Mouse (Mus musculus) limb, embryonic 15.5 days (tissue): ENCODE measurements around the gene Tcea2. TPM values are rescaled to one million over a fixed set of nuclear protein-coding genes. Genes with fewer than 3 reads are reported as not detected.
A peak's percentile ranks its signal among the peaks of the same experiment; 100 is the strongest.

ENCODE experiments used
- ATAC-seq: fragments of 200-750 bp; cut with Nextera tagmentation; 2 replicates; pipeline ENCODE4 v1.8.0; 2017; ENCODE audit warnings: low read depth, moderate TSS enrichment; ENCODE audit not compliant: insufficient number of reproducible peaks, low FRiP score, low TSS enrichment
- H3K27ac ChIP-seq: fragments of 300-500 bp; sonication (generic); 2 replicates; pipeline ENCODE4 v1.5.1; 2015; ENCODE audit warnings: moderate library complexity, mild to moderate bottlenecking, inconsistent platforms
- H3K27me3 ChIP-seq: fragments of 300-500 bp; sonication (generic); 2 replicates; pipeline ENCODE4 v1.6.1; 2015; ENCODE audit warnings: inconsistent platforms
- H3K36me3 ChIP-seq: fragments of 300-500 bp; sonication (generic); 2 replicates; pipeline ENCODE4 v1.6.1; 2015; ENCODE audit warnings: inconsistent platforms
- H3K4me1 ChIP-seq: fragments of 300-500 bp; sonication (generic); 2 replicates; pipeline ENCODE4 v1.6.1; 2015; ENCODE audit warnings: inconsistent platforms
- H3K4me2 ChIP-seq: fragments of 300-500 bp; sonication (generic); 2 replicates; pipeline ENCODE4 v1.6.1; 2015; ENCODE audit warnings: mild to moderate bottlenecking, inconsistent platforms
- H3K4me3 ChIP-seq: fragments of 300-500 bp; sonication (generic); 2 replicates; pipeline ENCODE4 v1.5.1; 2015; ENCODE audit warnings: mild to moderate bottlenecking, inconsistent platforms
- H3K9ac ChIP-seq: fragments of 300-500 bp; sonication (generic); 2 replicates; pipeline ENCODE4 v1.6.1; 2015; ENCODE audit warnings: inconsistent platforms
- H3K9me3 ChIP-seq: fragments of 300-500 bp; sonication (generic); 2 replicates; pipeline ENCODE4 v1.6.1; 2016; ENCODE audit warnings: inconsistent platforms
- WGBS: fragments of 180-500 bp; shearing (Covaris S2); methylation state at CpG from one replicate; pipeline ENCODE4 v1.1.7; 2015; 5-methylcytosine and 5-hydroxymethylcytosine counted together
- polyA plus RNA-seq: library from polyadenylated mRNA; unstranded; fragments of >200 nt; fragmentation: Nextera tagmentation; extraction: Ambion mirVana; gene quantifications from 2 replicates; pipeline ENCODE4 v1.2.1, GENCODE M21; 2015

Gene Tcea2
- polyA plus RNA-seq, 1 experiment from 2014 or later: 19.5 TPM

GRCm38 (mm10) chr2:181658930-181659555, 21.1 kb upstream of the Tcea2 start:
- WGBS: 41% methylated on average over 17 of the region's 17 CpGs
- no peak for ATAC-seq
- Histone ChIP-seq H3K4me3 (no peak overlapping the region), H3K9me3 (no peaks in the 10 kb centered on the region), H3K4me2 (no peak overlapping the region), H3K27ac (no peak overlapping the region), H3K27me3 (no peaks in the 10 kb centered on the region), H3K9ac (no peak overlapping the region), H3K36me3 (peaks cover 27% of the 10 kb centered on the region), H3K4me1 (peaks cover 19% of the 10 kb centered on the region; the same call in 1 of the 2 replicates)

DNA sequence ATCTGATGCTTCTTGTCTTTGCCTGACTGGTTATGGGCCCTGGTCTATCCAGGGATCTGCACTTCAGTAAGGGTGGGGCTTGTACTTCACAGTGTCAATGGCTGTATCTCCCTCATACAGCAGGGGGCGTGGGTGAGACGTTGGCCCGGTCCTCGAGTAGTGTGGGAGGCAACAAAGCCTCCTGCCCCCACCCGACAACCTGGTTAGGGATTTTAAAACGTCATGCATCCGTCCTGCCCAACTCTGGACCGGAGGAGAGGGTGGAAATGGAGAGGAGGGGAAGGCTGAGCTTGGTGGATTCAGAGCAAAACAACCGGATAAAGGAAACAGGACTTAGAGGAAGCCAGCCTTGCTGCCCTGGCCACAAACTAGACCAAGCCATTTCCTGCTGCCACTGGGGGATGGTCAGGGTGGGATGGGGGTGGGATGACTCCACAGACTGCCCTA, 20.5 kb upstream of the Tcea2 start:
- WGBS: 5% methylated on average over 9 of the region's 9 CpGs
- peaks cover 23% of the 10 kb centered on the region for H3K36me3 ChIP-seq
- H3K27me3 ChIP-seq: no peaks in the 10 kb centered on the region
- no peak overlapping the region for H3K9ac ChIP-seq
- no peak; the same call in 1 of the 2 replicates for ATAC-seq
- H3K4me2 ChIP-seq: no peak overlapping the region
- H3K4me1 ChIP-seq: peaks cover 19% of the 10 kb centered on the region; the same call in 1 of the 2 replicates
- H3K9me3 ChIP-seq: no peaks in the 10 kb centered on the region
- no peak overlapping the region for H3K4me3 ChIP-seq
- H3K27ac ChIP-seq: no peak overlapping the region

- Histone ChIP-seq H3K27ac (0 out of 2 replicates have a peak overlapping the region, but pooled peaks have one; percentile 8), H3K9me3 (no peaks in the 10 kb centered on the region), H3K4me1 (peaks cover 8% of the 10 kb centered on the region; the same call in 1 of the 2 replicates), H3K27me3 (0 out of 2 replicates have a peak, but pooled peaks cover under 1% of the 10 kb centered on the region), H3K4me3 (no peak overlapping the region), H3K36me3 (no peaks in the 10 kb centered on the region), H3K9ac (no peak overlapping the region), H3K4me2 (no peak overlapping the region)
- no peak for ATAC-seq
- WGBS: 81% methylated on average over 3 of the region's 3 CpGs
These were observed 17.4 kb upstream of the Tcea2 start for GRCm38 (mm10) chr2:181662620-181663297.

DNA sequence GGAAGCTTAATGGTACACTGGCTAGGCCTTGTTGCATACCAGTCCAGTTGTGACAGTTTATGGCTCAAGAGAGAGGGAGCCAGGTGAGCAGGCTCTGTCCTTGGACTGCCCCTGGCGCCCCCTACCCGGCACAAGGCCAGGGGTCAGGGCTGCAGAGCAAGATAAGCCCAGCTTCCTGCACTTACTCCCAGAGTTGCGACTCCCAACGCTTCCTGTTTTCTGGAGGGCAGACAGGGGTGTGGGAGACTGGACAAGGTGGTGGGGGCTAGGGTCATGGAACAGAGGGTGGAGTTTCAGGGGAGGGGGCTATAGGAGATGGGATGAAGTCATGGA, 16.8 kb upstream of the Tcea2 start:
- WGBS: 33% methylated on average over 4 of the region's 4 CpGs
- H3K9ac ChIP-seq: no peak overlapping the region
- H3K27me3 ChIP-seq: peaks cover 6% of the 10 kb centered on the region; the same call in 1 of the 2 replicates
- no peak overlapping the region for H3K4me2 ChIP-seq
- H3K9me3 ChIP-seq: no peaks in the 10 kb centered on the region
- H3K27ac ChIP-seq: peak overlapping the region; percentile 8; the same call in 1 of the 2 replicates
- peaks cover 8% of the 10 kb centered on the region; the same call in 1 of the 2 replicates for H3K4me1 ChIP-seq
- H3K4me3 ChIP-seq: no peak overlapping the region
- no peaks in the 10 kb centered on the region for H3K36me3 ChIP-seq
- no peak for ATAC-seq

- H3K27me3 ChIP-seq: peaks cover 67% of the 10 kb centered on the region
- H3K4me2 ChIP-seq: peak overlapping the region; percentile 81
- 4% methylated on average over 56 of the region's 56 CpGs for WGBS
These were observed 9.7 kb upstream of the Tcea2 start for GRCm38 (mm10) chr2:181670285-181670912.

DNA sequence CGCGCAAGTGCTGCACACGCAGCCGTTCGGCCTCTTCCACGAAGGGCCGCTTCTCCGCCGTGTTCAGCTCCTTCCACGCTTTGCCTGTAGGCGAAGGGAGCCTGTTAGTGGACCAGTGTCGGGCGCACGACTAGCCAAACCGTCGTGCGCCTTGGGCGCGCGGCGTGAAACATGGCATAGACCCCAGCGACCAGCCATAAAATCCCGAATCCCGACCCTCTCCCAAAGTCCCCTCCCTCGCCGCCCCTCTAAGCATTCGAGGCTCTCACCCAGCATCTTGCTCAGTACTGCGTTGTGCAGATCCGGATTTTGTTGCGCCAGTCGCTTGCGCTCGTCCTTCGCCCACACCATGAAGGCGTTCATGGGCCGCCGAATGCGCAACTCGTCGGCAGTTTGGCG, 9.2 kb upstream of the Tcea2 start:
- no peaks in the 10 kb centered on the region for H3K9me3 ChIP-seq
- H3K27me3 ChIP-seq: peaks cover 67% of the 10 kb centered on the region
- peak overlapping the region; percentile 34 for H3K9ac ChIP-seq
- no peak overlapping the region for H3K27ac ChIP-seq
- no peaks in the 10 kb centered on the region for H3K36me3 ChIP-seq
- peak overlapping the region; percentile 46 for H3K4me3 ChIP-seq
- under 1% methylated on average over 41 of the region's 41 CpGs for WGBS
- peaks cover 30% of the 10 kb centered on the region for H3K4me1 ChIP-seq
- H3K4me2 ChIP-seq: peak overlapping the region; percentile 81
- ATAC-seq: no peak

More at GRCm38 (mm10) chr2:181670285-181670912, 9.7 kb upstream of the Tcea2 start:
- peak overlapping the region; percentile 34 for H3K9ac ChIP-seq
- H3K36me3 ChIP-seq: no peaks in the 10 kb centered on the region
- peaks cover 26% of the 10 kb centered on the region for H3K4me1 ChIP-seq
- no peak overlapping the region for H3K27ac ChIP-seq
- peak overlapping the region; percentile 46 for H3K4me3 ChIP-seq
- no peak for ATAC-seq
- no peaks in the 10 kb centered on the region for H3K9me3 ChIP-seq

- Histone ChIP-seq H3K27me3 (peaks cover 67% of the 10 kb centered on the region), H3K4me1 (peaks cover 30% of the 10 kb centered on the region), H3K4me2 (peak within 1 kb of the TSS; percentile 81), H3K9ac (peak within 1 kb of the TSS; percentile 34), H3K27ac (no peak within 1 kb of the TSS), H3K36me3 (no peaks in the 10 kb centered on the region), H3K9me3 (no peaks in the 10 kb centered on the region), H3K4me3 (peak within 1 kb of the TSS; percentile 46)
- under 1% methylated on average over 42 of the region's 43 CpGs for WGBS
- ATAC-seq: no peak
These were observed 8.8 kb upstream of the Tcea2 start, which contains the start of gene Sox18 for GRCm38 (mm10) chr2:181671326-181671725. Gene Sox18 (minus strand): TSS chr2:181671640.

DNA sequence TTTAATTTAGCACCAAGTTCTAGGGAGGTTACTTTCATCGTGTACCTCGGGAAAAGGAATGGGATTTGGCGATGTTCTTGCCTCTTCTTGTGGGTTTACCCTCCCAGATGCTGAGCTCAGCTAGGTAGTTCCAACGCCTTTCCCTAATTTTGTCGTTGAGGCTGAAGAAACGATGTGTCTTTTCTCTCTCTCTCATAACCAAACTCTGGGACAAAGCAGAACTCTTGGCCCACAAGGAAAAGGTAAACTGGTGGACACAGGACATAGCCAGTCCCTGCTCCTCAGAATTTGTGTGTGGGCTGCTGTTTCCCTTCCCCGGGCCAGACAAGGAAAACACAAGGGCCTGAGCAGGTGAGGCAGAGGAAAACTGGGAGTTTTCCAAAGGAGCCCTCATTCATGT, 8.1 kb upstream of the Tcea2 start:
- peak overlapping the region; percentile 46 for H3K4me3 ChIP-seq
- no peak overlapping the region for H3K9ac ChIP-seq
- H3K27ac ChIP-seq: no peak overlapping the region
- H3K4me1 ChIP-seq: peaks cover 30% of the 10 kb centered on the region
- H3K36me3 ChIP-seq: no peaks in the 10 kb centered on the region
- ATAC-seq: no peak
- H3K4me2 ChIP-seq: peak overlapping the region; percentile 81
- WGBS: 23% methylated on average over 7 of the region's 7 CpGs
- H3K9me3 ChIP-seq: no peaks in the 10 kb centered on the region
- peaks cover 67% of the 10 kb centered on the region for H3K27me3 ChIP-seq

- Histone ChIP-seq H3K36me3 (no peaks in the 10 kb centered on the region), H3K4me3 (no peak overlapping the region), H3K9me3 (no peaks in the 10 kb centered on the region), H3K9ac (no peak overlapping the region), H3K27ac (no peak overlapping the region), H3K4me1 (peaks cover 30% of the 10 kb centered on the region), H3K4me2 (no peak overlapping the region), H3K27me3 (peaks cover 59% of the 10 kb centered on the region)
- no peak for ATAC-seq
- 55% methylated on average over 1 of the region's 1 CpGs for WGBS
These were observed 6.6 kb upstream of the Tcea2 start for GRCm38 (mm10) chr2:181673501-181673900.

DNA sequence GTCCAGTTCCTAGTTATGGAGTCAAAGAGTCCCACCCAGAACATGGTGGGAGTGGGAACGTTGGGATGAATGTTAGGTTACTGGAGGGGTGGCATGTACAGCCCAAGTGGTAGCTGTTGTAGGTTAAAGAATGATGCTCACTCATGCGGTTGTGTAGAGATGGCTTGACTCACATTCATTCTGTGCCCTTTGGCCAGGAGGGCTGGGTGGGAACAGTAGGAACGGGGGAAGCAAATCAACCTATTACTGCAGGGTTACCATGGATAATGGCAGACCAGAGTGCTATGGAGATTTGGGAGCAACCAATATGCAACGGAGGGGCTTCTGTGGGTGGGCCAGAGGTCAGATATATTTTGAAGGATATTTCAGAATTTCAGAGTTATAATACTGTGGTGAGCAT, 5.2 kb upstream of the Tcea2 start:
- H3K4me1 ChIP-seq: peaks cover 36% of the 10 kb centered on the region
- H3K36me3 ChIP-seq: no peaks in the 10 kb centered on the region
- no peak for ATAC-seq
- H3K27me3 ChIP-seq: peaks cover 44% of the 10 kb centered on the region
- no peak overlapping the region for H3K9ac ChIP-seq
- no peak overlapping the region for H3K4me2 ChIP-seq
- H3K9me3 ChIP-seq: no peaks in the 10 kb centered on the region
- H3K27ac ChIP-seq: no peak overlapping the region
- 85% methylated on average over 4 of the region's 4 CpGs for WGBS
- no peak overlapping the region for H3K4me3 ChIP-seq

GRCm38 (mm10) chr2:181675454-181675853, 4.7 kb upstream of the Tcea2 start:
- no peak overlapping the region for H3K9ac ChIP-seq
- H3K27ac ChIP-seq: no peak overlapping the region
- H3K27me3 ChIP-seq: peaks cover 39% of the 10 kb centered on the region
- no peak overlapping the region for H3K4me3 ChIP-seq
- 6% methylated on average over 14 of the region's 14 CpGs for WGBS
- H3K9me3 ChIP-seq: no peaks in the 10 kb centered on the region
- no peaks in the 10 kb centered on the region for H3K36me3 ChIP-seq
- H3K4me2 ChIP-seq: peak overlapping the region; percentile 26; the same call in 1 of the 2 replicates
- ATAC-seq: no peak
- H3K4me1 ChIP-seq: peaks cover 31% of the 10 kb centered on the region

DNA sequence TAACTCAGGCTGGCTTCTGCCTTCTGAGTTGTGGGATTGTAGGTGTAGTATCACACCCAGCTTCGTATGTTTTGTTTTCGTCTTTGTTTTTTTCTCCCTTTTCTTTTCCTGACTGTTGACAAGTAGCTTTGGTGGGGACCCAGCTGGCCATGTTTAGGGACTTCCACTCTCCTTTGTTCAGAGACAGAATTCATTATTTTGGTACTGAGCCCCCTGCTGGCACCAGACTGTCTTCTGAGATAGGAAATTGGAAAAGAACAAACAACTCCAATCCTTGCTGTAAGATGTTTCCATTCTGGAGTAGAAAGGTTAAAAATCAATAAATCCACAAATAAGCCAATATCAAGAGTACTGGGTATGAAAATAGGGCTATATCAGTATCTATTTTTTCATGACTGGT, 3.7 kb upstream of the Tcea2 start:
- peaks cover 29% of the 10 kb centered on the region for H3K4me1 ChIP-seq
- peaks cover 29% of the 10 kb centered on the region for H3K27me3 ChIP-seq
- no peak overlapping the region for H3K4me2 ChIP-seq
- H3K9me3 ChIP-seq: no peaks in the 10 kb centered on the region
- no peak for ATAC-seq
- WGBS: 79% methylated on average over 2 of the region's 2 CpGs
- no peaks in the 10 kb centered on the region for H3K36me3 ChIP-seq
- no peak overlapping the region for H3K9ac ChIP-seq
- H3K4me3 ChIP-seq: no peak overlapping the region
- H3K27ac ChIP-seq: no peak overlapping the region
